Mouse (Mus musculus) common myeloid progenitor, adult 5-6 weeks (primary cell): ENCODE measurements around the gene Serpinb6a. TPM values are rescaled to one million over a fixed set of nuclear protein-coding genes. Genes with fewer than 3 reads are reported as not detected.
"Not testable (repeated sequence)": the region's sequence is repeated elsewhere in the genome, so short reads cannot be mapped to it uniquely, and the experiment has no call there.

Source experiments
- ATAC-seq: replicated peaks from 2 replicates; pipeline ENCODE4 v1.8.0; 2016; ENCODE audit warnings: low read depth, mild to moderate bottlenecking, moderate TSS enrichment, inconsistent platforms; ENCODE audit not compliant: poor library complexity, severe bottlenecking
- total RNA-seq: library from RNA; stranded (forward); fragments of 200-1000, 187-1606 nt; gene quantifications from 2 replicates; pipeline ENCODE4 v1.2.3, GENCODE M21; 2017

The Serpinb6a gene
- total RNA-seq, 1 experiment from 2014 or later, result 16.4 TPM

DNA sequence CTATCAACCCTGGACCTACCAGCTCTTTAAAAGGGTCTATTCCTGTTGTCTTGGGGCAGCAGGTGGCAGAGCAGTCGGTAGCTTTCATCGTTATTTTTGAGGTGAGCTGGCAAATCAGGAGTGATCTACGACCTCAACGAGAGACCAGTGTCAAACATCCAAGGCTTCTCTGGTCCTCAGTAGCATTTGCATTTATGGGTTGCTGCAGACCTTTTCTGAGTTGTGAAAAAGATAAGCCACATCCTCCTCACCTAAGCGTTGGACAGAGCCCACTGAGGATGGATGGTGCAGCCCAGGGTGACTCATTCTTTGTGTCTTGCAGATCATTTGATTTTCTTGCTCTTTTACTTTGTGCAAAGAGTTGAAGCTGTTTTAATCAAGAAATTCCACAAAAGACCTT, 464 bp upstream of the Serpinb6a start:
- 0 out of 2 replicates have a peak, but pooled peaks have one; percentile 4 for ATAC-seq

DNA sequence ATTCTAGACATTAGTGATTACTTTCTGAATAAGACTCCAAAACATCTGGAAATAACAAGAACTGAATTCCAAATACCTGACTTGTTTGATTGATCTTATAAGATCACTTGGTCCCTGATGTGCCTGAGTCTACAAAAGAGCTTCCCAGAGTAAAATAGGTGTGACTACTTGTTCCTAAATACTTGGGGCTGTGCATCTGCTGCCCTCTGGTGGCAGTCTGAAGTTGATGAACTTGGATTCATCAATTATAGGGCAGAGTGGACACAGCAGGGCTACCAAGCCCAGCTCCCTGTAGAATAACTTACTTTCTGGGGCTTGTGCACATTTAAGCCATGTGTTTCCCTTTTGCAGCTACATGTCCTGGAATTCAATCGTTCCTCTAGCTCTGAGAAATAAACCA, 7.4 kb downstream of the Serpinb6a start:
- ATAC-seq, result peak; percentile 94

DNA sequence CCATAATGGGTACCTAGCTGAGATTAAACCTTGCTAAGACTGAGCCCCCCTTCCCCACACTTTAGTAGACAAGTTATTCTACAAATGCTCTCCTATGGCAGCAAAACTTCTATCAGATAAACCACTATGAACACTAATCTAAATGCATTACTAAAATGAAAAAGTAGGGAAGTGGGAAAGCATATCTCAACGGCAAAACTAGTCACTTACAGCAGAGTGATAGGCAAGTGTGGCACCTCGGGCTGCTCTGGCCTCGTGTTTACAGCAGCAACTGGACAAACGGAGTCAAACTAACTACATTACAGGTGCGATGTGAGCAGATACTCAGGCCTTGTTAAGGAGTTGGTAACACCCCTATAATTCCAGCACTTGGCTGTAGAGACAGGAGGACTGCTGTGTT, 13.0 kb downstream of the Serpinb6a start:
- no peak for ATAC-seq

DNA sequence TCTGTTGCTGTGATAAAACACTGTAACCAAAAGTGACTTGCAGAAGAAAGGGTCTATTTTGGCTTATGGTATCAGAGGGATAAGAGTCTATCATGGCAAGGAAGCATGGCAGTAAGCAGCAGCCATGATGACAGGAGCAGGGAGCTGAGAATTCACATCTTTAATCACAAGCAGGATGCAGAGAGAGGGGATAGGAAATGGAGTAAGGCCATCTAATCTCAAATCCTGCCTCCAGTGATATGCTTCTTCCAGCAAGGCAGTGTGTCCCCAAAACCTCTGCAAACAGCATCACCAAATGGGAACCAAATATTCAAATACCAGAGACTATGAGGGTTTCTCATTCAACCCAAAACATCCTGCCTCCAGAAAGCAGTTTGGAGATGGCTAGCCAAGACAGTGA, 36.0 kb downstream of the Serpinb6a start:
- ATAC-seq, result no peak

DNA sequence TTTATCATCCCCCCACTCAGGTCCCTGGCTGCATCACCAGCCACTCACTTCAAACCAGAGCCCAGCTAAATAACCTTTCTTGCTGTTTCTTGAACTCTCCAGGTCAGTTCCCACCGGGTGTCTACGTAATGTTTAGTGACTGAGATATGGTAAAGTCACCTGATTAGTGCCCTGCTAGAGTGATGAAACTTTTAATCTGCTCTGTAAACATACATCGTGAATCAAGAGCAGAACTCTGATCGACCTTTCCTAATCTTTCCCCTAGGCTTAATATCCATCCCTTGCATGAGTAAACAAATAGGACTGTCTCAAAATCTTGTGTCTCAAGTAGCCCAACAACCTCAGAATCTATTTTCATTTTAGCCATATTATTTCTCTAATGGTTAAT, 36.6 kb downstream of the Serpinb6a start:
- no peak for ATAC-seq

DNA sequence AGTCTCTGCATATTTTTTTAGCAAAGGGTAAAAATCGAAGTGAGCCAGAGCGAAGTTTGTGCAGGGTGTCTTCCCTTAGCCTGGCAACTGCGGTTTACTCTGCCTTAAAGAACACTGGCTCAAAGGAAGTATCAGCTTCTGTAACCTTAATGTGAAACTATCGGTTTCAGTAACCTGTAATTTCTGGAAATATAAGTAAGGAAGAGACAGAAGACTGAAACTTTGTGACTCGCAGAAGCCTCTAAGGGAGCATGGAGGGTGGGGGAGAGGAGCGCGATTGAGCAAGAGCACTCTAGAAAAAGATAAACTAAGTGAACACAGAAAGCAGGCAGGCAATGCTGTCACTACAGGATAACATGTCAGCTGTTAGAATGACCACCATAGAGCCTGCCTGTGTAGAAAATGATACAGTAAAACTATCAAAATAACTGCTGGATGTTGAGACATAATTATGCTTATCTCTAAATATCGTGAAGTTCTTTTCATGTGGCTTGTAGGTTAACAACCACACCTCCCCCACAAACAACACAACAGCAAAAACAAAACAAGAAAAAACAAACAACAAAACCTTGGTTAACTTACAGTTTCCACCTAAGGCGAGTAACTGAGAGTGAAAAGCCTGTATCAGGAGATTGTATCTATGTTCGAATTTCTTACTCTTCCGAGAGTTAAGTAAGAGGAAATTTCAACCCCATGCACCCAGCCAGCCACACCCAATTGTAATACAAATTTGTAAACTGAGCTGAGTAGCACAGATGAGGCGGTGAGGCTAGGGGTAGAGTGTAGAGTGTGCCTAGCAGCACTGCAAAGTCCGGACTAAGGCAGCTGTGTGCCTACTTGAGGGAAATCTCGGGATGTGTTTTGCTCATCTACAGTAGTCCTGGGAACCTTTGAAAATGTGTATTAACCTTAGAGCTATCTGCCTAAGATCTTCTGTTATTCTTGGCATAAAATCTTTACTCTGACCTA, 37.3 kb downstream of the Serpinb6a start:
- ATAC-seq, result peak; percentile 72

DNA sequence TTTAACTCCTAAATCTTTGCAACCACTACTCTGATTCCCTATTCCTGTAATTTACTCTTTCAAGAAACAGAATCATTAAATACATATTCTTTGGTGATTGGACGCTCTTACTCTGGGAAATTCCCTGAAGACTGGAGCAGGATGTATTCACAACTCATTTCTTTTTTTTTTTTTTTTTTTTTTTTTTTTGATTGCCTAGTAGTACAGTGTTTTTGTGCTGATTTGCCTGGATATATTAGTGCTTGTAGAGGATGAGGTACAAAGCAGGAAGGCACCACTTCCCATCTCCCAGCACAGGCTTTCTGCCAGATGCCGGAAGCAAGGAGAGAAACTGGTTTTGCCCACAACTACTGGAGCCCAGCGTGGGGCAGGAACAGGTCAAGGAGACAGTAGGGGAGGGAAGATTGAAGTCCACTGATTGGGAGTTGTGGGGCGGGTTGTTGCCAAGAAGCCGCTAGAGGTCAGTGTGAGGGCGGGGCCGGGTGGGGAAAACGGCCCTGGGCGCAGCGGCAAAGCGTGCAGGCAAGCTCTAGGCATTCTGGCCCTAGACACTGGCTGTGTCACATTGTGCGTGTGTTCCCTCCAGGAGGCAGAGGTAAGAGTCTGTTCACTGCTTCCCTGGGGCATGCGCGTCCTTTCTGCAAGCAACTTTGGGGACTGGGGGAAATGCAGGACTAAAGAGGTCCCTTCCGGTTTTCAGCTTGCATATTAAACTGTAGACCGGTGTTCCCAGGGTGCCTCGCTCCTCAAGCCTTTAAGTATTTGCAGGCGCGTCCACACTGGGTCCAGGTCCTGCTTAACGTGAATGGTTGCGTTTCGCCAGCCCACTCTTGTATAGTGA, 38.2 kb downstream of the Serpinb6a start, which contains the start of gene Nqo2:
Nqo2 (plus strand) TSS at position 482 of the 841 bp plus-strand sequence.
- ATAC-seq, result peak; percentile 74

DNA sequence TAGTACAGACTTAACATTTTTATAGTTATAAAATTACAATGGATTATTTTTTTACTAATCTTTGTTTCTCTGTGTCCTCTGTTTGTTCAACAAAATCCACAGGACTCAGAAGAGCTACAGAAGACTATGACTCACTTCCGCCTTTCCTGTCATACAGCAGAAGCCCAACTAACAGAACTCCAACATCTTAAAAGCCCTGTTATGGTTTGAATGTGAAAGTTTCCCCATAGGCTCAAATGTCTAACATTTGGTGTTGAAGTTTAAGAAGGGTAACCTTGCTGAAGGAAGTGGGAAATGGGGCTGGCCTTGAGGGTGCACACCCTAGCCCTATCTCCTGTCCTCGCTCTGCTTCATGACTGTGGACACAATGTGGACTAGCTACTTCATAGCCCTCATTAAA, 42.8 kb downstream of the Serpinb6a start:
- no peak for ATAC-seq

DNA sequence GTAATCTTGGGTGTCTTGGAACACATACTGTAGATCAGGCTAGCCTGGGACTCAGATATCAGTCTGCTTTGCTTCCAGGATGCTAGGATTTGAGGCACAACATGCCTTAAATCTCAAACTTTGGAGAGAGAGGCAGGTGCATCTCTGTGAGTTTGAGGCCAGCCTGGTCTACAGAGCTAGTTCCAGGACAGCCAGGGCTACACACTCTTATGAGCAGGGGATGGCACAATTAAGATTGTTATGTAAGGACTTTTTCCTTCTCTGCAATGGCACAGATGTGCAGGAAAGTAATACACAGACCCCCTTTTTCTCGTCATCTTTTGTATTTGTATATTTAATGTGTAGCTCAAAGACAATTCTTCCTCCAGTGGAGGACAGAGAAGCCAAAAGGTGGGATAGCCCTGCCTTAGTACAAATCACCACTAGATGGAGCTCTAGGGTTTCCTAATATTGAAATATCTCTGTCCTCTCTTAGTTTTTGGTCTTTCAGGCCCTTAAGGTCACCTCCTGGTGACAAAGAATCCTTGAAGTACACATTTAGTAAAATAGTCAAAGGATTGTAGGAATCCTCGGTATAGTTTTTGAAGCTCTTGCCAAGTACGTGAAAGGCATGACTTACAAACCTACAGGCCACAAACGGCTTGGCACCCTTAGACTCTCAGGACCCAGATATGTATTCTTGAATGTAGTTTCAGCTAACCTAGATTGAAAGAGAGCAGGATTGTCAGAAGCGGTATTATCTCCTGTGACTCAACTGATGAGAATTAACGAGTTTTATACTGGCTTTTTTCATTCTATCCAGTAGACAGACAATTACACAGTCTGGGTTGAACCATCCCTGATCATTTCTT, 45.8 kb downstream of the Serpinb6a start:
- ATAC-seq, result peak; percentile 90

DNA sequence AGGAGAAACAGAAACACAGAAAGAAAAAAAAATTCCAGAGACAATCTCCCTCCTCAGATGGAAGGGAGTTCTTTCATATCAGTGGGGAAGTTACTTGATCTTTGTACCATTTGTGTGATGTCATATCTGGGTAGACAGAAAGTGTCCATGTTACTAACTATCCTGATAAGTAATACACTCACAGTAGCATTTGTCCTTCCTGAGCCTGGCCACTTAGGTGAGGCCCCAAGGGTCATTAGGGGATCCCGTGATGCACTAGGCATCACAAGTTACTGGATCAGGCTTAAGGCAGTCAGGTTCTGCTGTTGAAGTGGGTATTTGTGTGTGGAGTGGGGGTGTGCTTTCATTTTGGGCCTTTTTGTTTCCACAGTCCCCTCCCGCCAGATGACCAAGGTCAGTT, 49.6 kb downstream of the Serpinb6a start:
- ATAC-seq, result no peak

DNA sequence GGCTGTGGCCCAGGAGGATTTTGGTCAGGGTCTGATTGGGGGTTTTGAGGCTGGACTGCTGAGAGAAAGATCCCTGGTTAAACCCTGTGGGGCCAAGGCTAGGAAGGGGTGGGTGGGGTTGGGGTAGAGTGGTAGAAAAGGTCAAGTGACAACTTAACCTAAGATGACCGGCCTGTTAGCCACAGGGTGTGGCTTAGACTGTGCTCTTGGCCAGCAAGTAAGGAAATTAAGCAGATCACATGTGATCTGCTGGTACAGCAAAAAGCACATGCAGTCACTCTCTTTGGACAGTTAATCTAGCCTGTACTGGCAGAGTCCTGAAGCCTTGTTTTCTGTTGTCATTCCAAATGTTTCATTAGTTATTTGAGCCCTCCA, 50.5 kb downstream of the Serpinb6a start:
- no peak for ATAC-seq

DNA sequence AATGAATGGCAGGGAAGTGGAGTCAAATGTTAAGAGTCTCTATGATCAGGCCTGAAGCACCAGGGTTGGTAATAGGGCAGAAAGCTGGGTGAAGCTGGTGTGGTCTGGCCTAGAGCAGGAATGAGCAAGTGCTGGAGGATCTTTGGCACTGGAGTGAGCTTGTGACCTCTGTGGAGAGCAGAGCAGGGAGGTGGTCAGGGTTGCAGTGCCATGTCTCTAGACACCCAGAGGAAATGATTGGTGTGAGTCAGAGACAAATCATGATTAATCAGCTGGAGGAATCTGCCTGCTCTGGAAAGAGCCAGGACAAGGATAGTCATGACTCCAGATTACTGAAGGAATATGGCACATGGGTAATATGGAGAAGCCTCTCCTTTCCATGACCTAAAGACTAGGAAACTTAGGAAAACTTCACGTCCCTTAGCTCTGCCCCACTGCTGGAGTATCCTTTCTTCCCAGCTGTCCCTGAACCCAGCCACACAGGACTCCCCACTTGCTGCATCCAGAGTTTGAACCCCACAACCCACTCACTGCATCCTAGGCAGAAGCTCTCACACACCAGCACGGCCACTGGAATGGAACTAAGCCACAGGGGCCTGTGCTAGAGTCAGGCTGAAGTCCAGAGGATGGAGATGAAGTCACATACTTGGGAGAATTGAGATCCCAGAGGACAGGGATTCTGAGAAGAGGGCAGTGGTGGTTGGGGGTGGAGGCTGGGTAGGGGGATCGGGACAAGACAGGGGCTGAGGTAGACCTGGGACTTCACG, 51.1 kb downstream of the Serpinb6a start:
- ATAC-seq, result no peak

DNA sequence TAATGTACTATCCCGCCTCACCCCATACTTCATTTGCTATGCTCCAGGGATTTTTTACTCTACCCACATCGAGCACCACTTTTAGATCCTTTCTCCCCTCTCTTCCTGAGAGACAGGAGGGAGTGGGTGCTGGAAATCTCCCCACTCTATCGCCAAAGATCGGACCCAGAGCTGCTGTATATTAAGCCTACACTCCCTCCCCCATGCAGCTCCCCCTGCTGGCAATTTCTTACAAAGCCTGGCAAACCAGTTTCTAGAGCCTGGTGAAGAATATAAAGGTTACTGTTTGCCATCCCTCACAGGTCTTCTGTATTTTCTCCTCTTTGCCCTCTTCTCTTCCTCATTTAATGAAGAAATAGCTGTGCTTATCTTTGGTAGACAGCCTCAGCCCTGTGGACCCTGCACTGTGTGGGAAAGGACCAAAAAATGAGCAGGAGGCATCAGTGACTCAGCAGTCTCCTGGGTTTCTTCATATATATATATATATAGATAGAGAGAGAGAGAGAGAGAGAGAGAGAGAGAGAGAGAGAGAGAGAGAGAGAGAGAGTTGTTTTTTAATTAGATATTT, 60.3 kb downstream of the Serpinb6a start:
- ATAC-seq, result peak; percentile 50

DNA sequence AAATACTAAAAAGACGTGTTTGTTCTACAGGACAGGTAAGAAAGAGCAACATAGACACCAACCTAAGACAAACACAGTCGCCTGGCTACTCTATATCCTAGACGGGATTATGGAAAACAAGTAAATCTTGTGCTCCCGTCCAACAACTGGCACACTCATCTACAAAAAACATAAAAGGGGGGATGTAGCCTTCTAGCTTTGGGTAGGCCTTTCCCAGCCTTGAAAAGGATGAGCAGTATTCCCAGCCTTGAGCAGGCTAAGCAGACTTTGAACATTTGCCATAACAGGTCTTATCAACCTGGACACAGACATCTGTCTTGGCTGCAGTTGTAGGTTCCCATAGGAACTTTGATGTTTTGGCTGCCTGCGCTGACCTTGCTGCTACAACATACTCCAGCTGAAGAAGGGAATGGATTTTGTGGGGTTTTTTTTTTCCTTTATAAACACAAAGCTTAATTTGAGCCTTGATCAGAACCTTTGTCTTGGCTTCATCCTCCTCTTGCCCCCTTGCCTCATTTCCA, 61.2 kb downstream of the Serpinb6a start:
- ATAC-seq, result no peak

DNA sequence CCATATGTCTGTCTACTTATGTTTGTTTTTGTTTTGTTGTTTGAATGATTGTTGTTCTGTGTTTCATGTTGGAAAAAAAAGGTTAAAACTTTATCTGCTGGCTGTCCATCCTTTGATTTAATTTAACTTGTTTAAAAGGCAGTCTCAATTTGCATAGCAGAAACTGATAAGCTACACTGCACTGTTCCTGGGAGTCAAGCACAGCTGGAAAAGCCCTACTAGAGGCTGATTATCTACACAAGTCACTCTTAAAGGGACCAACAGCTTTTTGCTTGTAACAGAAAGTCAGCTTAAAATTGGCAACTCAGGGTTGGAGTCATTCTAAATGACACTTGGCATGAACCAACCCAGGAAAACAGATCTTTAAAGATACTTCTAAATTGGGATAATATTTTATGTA, 65.0 kb downstream of the Serpinb6a start:
- ATAC-seq, result not testable (repeated sequence)

DNA sequence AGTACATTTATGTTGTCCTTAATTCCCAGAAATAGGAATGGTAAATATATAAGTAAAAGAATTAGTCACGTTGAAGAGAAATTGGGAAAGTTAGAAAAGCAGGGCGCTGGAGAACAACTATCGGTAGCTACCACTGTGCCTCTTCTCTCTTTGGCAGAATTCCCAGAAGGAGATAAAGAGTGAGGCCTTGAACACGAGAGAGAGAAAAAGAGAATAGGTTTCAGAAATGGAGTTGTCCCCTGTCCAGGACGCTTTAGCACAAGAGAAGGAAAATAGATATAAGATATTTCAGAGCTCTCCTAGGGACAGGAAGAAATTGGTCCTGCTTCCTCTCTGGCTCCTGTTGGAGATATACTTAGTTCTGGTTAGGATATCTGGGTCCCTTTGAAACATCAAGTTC, 65.4 kb downstream of the Serpinb6a start:
- no peak for ATAC-seq

DNA sequence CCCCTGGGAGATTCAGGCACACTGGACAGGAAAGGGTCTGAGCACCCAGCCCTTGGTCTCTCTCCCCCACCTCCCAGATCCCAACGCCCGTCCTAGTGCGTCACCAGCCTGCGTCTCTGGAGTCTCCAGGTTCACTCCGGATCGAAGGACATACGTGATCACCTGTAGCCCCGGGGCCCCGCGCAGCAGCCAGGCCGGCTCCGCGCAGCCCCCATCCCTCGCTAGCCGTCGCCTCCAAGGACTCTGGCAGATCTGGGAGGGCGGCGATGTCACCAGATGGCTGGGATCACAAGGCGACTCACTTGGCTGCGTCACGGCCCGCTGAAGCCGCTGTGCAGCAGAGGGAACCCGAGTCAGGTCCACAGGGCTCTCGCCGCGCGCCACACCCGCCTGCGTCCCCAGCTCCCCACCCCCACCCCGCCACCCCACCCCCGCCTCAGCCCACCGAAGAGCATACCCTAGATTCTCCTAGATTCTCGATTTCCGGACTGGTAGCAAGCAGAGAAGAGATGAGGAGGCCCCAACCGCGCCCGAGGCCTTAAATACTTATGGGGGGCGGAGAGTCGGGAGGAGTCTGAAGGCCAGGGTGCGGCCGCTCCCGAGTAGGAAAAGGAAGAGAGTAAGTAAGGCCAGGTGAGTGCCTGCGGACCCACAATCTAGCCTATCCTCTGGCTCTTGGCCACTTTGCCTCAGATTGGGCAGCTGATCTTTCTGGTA, 67.0 kb downstream of the Serpinb6a start:
- peak; percentile 72 for ATAC-seq

DNA sequence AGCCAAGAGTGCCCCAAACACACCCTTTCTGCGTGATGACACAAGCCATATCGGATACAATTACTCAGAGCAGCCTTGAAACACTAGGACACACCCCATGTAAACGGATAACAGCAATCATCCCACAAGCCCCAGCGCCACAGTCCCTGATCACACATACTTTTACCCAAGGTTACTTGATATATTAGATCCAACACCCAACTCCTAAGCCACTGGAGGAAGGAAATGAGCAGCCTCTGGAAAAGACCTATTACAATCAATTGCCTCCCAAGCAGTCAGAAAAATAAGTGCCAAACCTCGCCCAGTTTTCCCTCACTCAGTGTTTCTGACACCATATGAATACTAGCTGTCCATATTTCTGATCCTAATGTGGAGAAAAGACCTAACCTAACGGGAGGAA, 67.9 kb downstream of the Serpinb6a start:
- no peak for ATAC-seq
